Mouse (Mus musculus) small intestine, adult 2 months (tissue): ENCODE data around the gene Hivep2.

ENCODE experiments used
- CTCF ChIP-seq: fragments of 200-500 bp; IDR thresholded peaks from 2 replicates; pipeline ENCODE4 v1.5.1; 2012; ENCODE audit warnings: low read depth, mild to moderate bottlenecking, control low read depth, inconsistent platforms, low read length, moderate library complexity, mixed read lengths; ENCODE audit not compliant: insufficient replicate concordance, insufficient read length; ENCODE audit errors: extremely low read depth
- POLR2A ChIP-seq: fragments of 200-500 bp; IDR thresholded peaks from 2 replicates; pipeline ENCODE4 v1.6.1; 2012; ENCODE audit warnings: low read depth, mild to moderate bottlenecking, control low read depth, inconsistent platforms, low read length, moderate library complexity

GRCm38 (mm10) chr10:13997336-13997735, 31.5 kb downstream of the Hivep2 start:
- TF ChIP-seq CTCF = no peak
- no peak for TF ChIP-seq POLR2A
